Comparison of ENCODE assay signal across 23 mouse cellular contexts in genomic region chr1:161707049-161707448, GRCm38 (mm10).
DNase-seq lines count a peak whose midpoint lies in the region; TF ChIP-seq lines count a peak whose summit lies in the region.
"Had no signal": no experiment of that assay in that cellular context is flagged by ENCODE, and none has a peak within 500 bp of the region (broad histone marks: within the 10 kb centered on the region; RNA-seq: fewer than 3 reads in every experiment).

No protein-coding gene starts in this region.

- no peaks in the 10 kb centered on the region for H3K27me3 ChIP-seq in spleen, adult 2 months (ENCODE audit: control insufficient read depth, insufficient read depth, low read length)
- H3K27me3 ChIP-seq: embryonic facial prominence, embryonic 12.5 days; forebrain, embryonic 13.5 days; heart, embryonic 12.5 days; hindbrain, embryonic 15.5 days; limb, embryonic 15.5 days had no signal

- intact Hi-C loops in heart, postnatal 25 days (cut with DNase I) = no loop called here

- no peak for DNase-seq in spleen, adult 2 months (ENCODE audit: low read depth in 1 of 2, low spot score in 2 of 2)
- DNase-seq in spleen, postnatal 4 days (ENCODE audit: low spot score in 2 of 2) = no peak
- peak; percentile 54 for DNase-seq in induced T-regulatory cell, adult 2 months (ENCODE audit: low read depth)
- DNase-seq in lung, postnatal 36 days = peak; percentile 75
- peak; percentile 25 for DNase-seq in skeletal muscle tissue, adult 2 months (ENCODE audit: low read depth, low spot score)
- no peak for DNase-seq in left cerebral cortex, adult 8-10 months (ENCODE audit: low spot score in 2 of 2)
- DNase-seq in heart, postnatal 25 days (ENCODE audit: low spot score) = no peak
- DNase-seq in cerebellum, adult 11 months = no peak
- DNase-seq: adrenal gland, adult 8-10 months; cerebellum, adult 9-10 months; gastrocnemius, postnatal 36 days; heart, postnatal 14 days; layer of hippocampus, postnatal 36 days; right cerebral cortex, postnatal 4 days; thymus, adult 18-20 months had no signal

- no peak overlapping the region for H3K4me3 ChIP-seq in spleen, adult 2 months (ENCODE audit: extremely low read depth, insufficient read depth, insufficient read length)
- H3K4me3 ChIP-seq: embryonic facial prominence, embryonic 12.5 days; erythroblast, embryonic 14.5 days; forebrain, embryonic 13.5 days; heart, embryonic 12.5 days; hindbrain, embryonic 15.5 days; limb, embryonic 15.5 days; midbrain, embryonic 10.5 days had no signal

- H3K4me1 ChIP-seq in spleen, adult 2 months (ENCODE audit: control insufficient read depth, insufficient read depth, insufficient read length) = peaks cover 3% of the 10 kb centered on the region; the same call in 1 of the 2 replicates
- H3K4me1 ChIP-seq: embryonic facial prominence, embryonic 12.5 days; forebrain, embryonic 13.5 days; heart, embryonic 12.5 days; hindbrain, embryonic 15.5 days; limb, embryonic 15.5 days; midbrain, embryonic 10.5 days had no signal

- no peaks in the 10 kb centered on the region for H3K36me3 ChIP-seq in spleen, adult 2 months (ENCODE audit: control insufficient read depth, insufficient read depth, low read length)
- H3K36me3 ChIP-seq: embryonic facial prominence, embryonic 12.5 days; heart, embryonic 12.5 days; hindbrain, embryonic 15.5 days; limb, embryonic 15.5 days; midbrain, embryonic 10.5 days had no signal

- 24% methylated on average over 3 of the region's 3 CpGs for WGBS in spleen, adult 2 months

- no peak for TF ChIP-seq POLR2A in spleen, adult 2 months (IDR thresholded peaks at IDR 0.05; ENCODE audit: low read depth, low read length)

- TF ChIP-seq CTCF in spleen, adult 2 months (IDR thresholded peaks at IDR 0.05; ENCODE audit: extremely low read depth, insufficient read depth, insufficient read length, insufficient replicate concordance) = no peak

- H3K27ac ChIP-seq in spleen, adult 2 months (ENCODE audit: insufficient read depth, low read length) = 0 out of 2 replicates have a peak overlapping the region, but pooled peaks have one; percentile 29
- H3K27ac ChIP-seq: embryonic facial prominence, embryonic 12.5 days; forebrain, embryonic 13.5 days; hindbrain, embryonic 15.5 days; kidney, postnatal 0 days; limb, embryonic 15.5 days; midbrain, embryonic 10.5 days had no signal

Comparison
In these comparisons a context has a peak if more than half of its experiments do, and no peak if none do; other contexts are left out.
1. DNase-seq: peak in induced T-regulatory cell, adult 2 months (single experiment), lung, postnatal 36 days (single experiment) and skeletal muscle tissue, adult 2 months (single experiment); none in spleen, adult 2 months (0 of 2), spleen, postnatal 4 days (0 of 2), left cerebral cortex, adult 8-10 months (0 of 2), heart, postnatal 25 days (single experiment) and cerebellum, adult 11 months (single experiment).